Mouse (Mus musculus) bone marrow macrophage, adult 2 months (primary cell): ENCODE measurements around the gene Arr3. TPM values are rescaled to one million over a fixed set of nuclear protein-coding genes. Genes with fewer than 3 reads are reported as not detected.

Experiments used
- H3K27ac ChIP-seq: 2 replicates; pipeline ENCODE4 v1.5.1; 2012; ENCODE audit warnings: low read depth, low read length; ENCODE audit not compliant: insufficient read depth
- H3K4me1 ChIP-seq: 2 replicates; pipeline ENCODE4 v1.6.1; 2012; ENCODE audit warnings: low read length; ENCODE audit not compliant: control insufficient read depth, insufficient read depth
- H3K4me3 ChIP-seq: 2 replicates; pipeline ENCODE4 v1.5.1; 2012; ENCODE audit warnings: mild to moderate bottlenecking, low read length, moderate library complexity; ENCODE audit not compliant: insufficient read depth
- CTCF ChIP-seq: IDR thresholded peaks from 2 replicates; pipeline ENCODE4 v1.5.1; 2012; ENCODE audit warnings: low read depth, mild to moderate bottlenecking, low read length, moderate library complexity
- POLR2A ChIP-seq: IDR thresholded peaks from 2 replicates; pipeline ENCODE4 v1.6.1; 2012; ENCODE audit warnings: mild to moderate bottlenecking, low read depth, low read length, borderline replicate concordance
- polyA plus RNA-seq: library from polyadenylated mRNA; stranded (reverse); fragments of >200 nt; gene quantifications from 2 replicates; pipeline ENCODE4 v1.2.4, GENCODE M21; 2012; ENCODE audit not compliant: missing spikeins, insufficient read depth, insufficient read length

Arr3 gene
- polyA plus RNA-seq, 1 experiment: not detected

- no peak for TF ChIP-seq POLR2A
- TF ChIP-seq CTCF: no peak
Measured at GRCm38 (mm10) chrX:100625546-100625801, 20.2 kb downstream of the Arr3 start, which contains the start of gene Kif4. Gene Kif4 (plus strand): TSS chrX:100625737.

DNA sequence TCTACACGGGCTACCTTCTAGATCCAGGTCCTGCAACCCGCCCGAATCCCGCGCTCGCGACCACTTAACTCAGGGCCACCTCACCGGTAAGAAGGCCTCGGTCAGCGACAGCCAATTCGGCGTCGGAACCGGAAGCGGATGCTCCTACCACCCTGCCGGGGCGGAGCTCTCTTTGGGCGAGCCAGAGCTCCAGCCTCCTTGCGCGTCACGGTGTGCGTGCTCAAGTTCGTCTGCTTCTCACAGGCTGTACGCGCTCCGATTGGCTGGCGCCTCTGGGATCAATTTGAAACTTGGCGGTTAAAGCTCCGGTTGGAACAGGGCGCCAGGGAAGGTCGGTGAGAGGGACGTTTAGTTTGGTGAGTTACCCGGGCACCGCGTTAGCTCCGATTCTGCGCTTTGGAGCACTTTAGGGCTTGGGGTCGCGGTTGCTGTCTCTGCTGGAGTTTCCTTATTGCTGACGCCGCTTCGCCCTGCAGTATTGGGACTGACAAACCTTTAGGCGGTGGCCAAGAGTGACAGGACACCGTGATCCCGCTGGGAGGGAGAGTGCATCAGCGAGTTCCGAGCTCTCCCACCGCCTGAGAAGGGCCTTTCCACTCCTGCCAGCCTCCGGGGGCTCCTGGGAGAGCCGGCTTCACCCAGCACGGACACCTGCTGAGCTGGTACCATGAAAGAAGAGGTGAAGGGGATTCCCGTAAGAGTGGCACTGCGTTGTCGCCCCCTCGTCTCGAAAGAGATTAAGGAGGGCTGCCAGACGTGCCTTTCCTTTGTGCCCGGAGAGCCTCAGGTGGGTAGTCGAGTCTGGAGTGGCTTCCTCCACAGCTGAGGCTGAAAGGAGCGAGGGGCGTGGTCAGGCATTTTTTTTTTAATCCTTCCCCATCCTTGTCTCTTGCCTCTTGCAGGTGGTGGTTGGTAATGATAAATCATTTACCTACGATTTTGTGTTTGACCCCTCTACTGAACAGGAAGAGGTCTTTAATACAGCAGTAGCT is 20.8 kb downstream of the Arr3 start, which contains the start of gene Pdzd11:
TSS of gene Pdzd11 (minus strand) at position 767 of the 992 bp plus-strand sequence.
- H3K27ac ChIP-seq: peak within 1 kb of the TSS; percentile 49
- no peak for TF ChIP-seq POLR2A
- TF ChIP-seq CTCF: no peak
- peak within 1 kb of the TSS; percentile 89 for H3K4me3 ChIP-seq
- H3K4me1 ChIP-seq: no peaks in the 10 kb centered on the region; the same call in 1 of the 2 replicates

More at GRCm38 (mm10) chrX:100625546-100625801, 20.2 kb downstream of the Arr3 start, which contains the start of gene Kif4:
- Histone ChIP-seq H3K27ac (peak within 1 kb of the TSS; percentile 49), H3K4me3 (peak within 1 kb of the TSS; percentile 89), H3K4me1 (no peaks in the 10 kb centered on the region; the same call in 1 of the 2 replicates)

DNA sequence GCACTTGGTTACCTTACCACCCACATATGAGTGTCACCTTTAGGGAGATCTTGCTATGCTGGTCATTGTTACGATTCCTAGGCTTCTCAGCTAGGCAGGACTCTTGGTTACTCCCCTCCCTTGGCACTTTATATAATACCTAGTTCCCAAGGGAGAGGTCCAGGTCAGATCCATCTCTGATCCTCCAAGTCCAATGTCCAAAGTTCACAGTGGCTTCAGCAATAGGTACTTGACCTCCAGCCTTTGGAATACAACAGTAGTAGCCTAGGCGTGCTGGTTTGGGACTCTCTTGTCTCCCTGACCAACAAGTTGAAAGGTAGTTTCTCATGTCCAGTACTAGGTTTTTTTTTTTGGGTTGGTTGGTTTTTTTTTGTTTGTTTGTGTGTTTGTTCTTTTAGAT is 23.8 kb downstream of the Arr3 start:
- H3K4me3 ChIP-seq: no peak overlapping the region
- H3K4me1 ChIP-seq: no peaks in the 10 kb centered on the region; the same call in 1 of the 2 replicates
- no peak overlapping the region for H3K27ac ChIP-seq
- TF ChIP-seq CTCF (no peak), POLR2A (no peak)

DNA sequence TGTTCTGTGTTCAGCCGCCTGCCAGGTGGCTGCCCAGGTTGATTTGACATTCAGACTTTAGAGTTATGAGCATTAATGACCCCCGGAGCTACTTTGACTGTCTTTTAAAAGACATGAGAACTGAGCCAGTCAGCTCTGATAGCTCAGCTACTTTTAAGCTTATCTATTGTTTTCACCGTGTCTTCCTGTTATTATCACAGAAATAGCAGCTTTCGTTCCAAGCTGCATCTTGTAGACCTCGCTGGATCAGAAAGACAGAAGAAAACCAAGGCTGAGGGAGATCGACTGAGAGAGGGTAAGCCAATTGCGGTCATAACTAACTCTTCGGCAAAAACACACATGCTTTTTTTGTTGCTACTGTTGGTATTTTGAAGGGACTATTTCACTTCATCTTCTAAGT is 33.2 kb downstream of the Arr3 start:
- TF ChIP-seq CTCF (no peak), POLR2A (no peak)
- Histone ChIP-seq H3K4me3 (no peak overlapping the region), H3K4me1 (peaks cover 9% of the 10 kb centered on the region)

DNA sequence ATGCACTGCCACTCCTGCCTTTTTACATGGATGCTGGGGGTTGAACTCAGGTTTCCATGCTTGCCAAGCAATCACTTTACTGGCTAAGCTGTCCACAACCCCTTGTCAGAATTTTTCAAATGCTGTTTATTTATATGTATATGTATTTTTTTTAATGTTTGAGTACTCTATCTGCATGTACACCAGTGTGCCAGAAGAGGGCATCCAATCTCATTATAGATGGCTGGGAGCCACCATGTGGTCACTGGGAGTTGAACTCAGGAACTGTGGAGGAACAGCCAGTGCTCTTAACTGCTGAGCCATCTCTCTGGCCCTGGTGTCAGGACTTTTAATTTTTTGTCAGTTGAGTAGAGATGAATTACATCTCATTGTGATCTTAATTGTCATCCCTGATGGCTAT is 47.6 kb downstream of the Arr3 start:
- Histone ChIP-seq H3K4me1 (peaks cover 2% of the 10 kb centered on the region; the same call in 1 of the 2 replicates), H3K27ac (no peak overlapping the region), H3K4me3 (no peak overlapping the region)
- TF ChIP-seq POLR2A (no peak), CTCF (no peak)

More for the DNA sequence above, 33.2 kb downstream of the Arr3 start:
- no peak overlapping the region for H3K27ac ChIP-seq

DNA sequence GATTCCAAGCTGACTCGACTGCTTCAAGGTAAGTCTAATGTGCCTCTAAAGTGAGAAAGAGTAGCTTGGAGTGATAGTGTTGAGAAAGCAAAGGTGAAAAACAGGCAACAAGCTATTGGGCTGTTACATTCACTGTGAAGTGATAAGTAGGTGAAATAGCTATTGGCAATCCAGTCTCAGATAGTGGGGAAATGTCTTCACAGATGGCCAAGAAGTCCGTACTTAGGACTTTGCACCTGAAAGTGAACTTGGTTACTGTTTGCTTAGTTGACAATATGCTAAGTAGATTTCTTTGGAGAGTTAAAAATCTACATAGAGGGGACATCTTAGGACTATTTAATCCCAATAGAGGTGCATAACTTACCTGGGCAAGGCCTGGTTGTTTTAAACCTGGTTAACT is 59.5 kb downstream of the Arr3 start:
- H3K27ac ChIP-seq: no peak overlapping the region
- H3K4me1 ChIP-seq: no peaks in the 10 kb centered on the region
- no peak overlapping the region for H3K4me3 ChIP-seq
- no peak for TF ChIP-seq POLR2A
- no peak for TF ChIP-seq CTCF

Other genes starting within 250 kb of the Arr3 start
- not detected in 2 replicates for gene Otud6a, start 176.5 kb upstream of the Arr3 start, polyA plus RNA-seq
- not detected in 2 replicates for gene Awat2, start 162.8 kb upstream of the Arr3 start, polyA plus RNA-seq
- 82.8 and 83.9 TPM in 2 replicates for gene Igbp1, start 111.2 kb upstream of the Arr3 start, polyA plus RNA-seq
- gene Dgat2l6, start 80.7 kb upstream of the Arr3 start, polyA plus RNA-seq: not detected in 2 replicates
- not detected in 2 replicates for gene Awat1, start 33.2 kb upstream of the Arr3 start, polyA plus RNA-seq
- not detected in 2 replicates for gene P2ry4, start 10.6 kb upstream of the Arr3 start, polyA plus RNA-seq
- 9.0 and 13.4 TPM in 2 replicates for gene Kif4, start 20.2 kb downstream of the Arr3 start, polyA plus RNA-seq
- 28.8 and 29.7 TPM in 2 replicates for gene Pdzd11, start 21.1 kb downstream of the Arr3 start, polyA plus RNA-seq
- not detected in 2 replicates for gene Gdpd2, start 124.4 kb downstream of the Arr3 start, polyA plus RNA-seq
- 4.1 and 4.2 TPM in 2 replicates for gene Dlg3, start 162.2 kb downstream of the Arr3 start, polyA plus RNA-seq